Mouse (Mus musculus) olfactory bulb, adult 2 months (tissue): ENCODE data around the gene Sarm1.

ENCODE experiments used
- CTCF ChIP-seq: fragments of 200-500 bp; IDR thresholded peaks from 2 replicates; pipeline ENCODE4 v1.5.1; 2012; ENCODE audit warnings: low read depth, mild to moderate bottlenecking, low read length, moderate library complexity; ENCODE audit not compliant: insufficient read depth
- POLR2A ChIP-seq: fragments of 200-500 bp; IDR thresholded peaks from 2 replicates; pipeline ENCODE4 v1.6.1; 2012; ENCODE audit warnings: mild to moderate bottlenecking, low read depth, low read length, moderate library complexity; ENCODE audit not compliant: insufficient read depth

DNA sequence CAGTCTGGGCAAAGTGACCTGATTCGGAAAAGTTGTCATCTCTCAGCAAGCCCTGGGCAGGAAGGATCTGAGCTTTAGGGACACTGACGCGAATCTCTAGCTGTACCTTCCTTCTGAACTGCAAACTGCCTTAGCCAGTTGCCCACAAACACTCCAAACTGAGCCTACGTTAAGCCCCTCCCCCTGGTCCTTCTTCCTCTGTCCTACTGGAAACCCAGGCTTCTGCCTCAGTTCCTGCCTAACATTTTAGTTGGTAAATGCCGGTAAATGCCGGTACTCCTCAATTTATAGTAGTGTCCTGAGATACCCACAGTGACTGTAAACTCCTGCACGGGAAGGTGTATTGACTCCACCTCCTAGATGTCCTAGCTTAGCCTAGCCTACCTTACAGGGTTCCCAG is 13.9 kb downstream of the Sarm1 start:
- no peak for TF ChIP-seq CTCF
- no peak for TF ChIP-seq POLR2A
